Mouse (Mus musculus): Measurements from ENCODE around the gene Dlgap3.

DNA sequence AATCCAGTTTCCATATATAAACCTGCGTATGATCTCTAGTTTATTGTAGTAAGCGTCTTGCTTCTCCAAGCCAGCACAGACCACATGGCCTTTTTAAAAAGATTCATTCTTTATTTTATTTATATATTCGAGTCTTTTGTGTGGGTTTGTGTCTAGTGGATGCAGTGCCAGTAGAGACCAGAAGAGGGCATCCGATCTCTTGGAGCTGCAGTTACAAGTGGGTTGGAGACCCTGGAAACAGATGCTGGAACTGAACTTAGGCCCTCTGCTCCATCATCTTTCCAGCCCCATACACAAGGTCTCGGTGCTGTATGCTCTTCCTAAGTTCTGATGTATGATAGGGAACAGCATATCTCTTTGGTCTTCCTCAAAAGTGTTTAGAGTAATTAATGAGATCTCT is 13.2 kb upstream of the Dlgap3 start:
- TF ChIP-seq CTCF (IDR thresholded peaks at IDR 0.05; ENCODE audit: control insufficient read depth, insufficient read depth, low read length) (peak; percentile 25; the same call in 1 of the 2 replicates), POLR2A (IDR thresholded peaks at IDR 0.05; ENCODE audit: borderline replicate concordance, control insufficient read depth, low read depth, low read length) (no peak)

Measured in bone marrow, adult 2 months (tissue).